Mouse (Mus musculus) megakaryocyte, embryonic 14.5 days (primary cell): ENCODE data around the gene Opcml.

Source experiments
- FLI1 ChIP-seq: IDR thresholded peaks from 2 replicates; pipeline ENCODE4 v1.6.1; 2012; ENCODE audit warnings: low read length, inconsistent platforms, mixed read lengths
- GATA1 ChIP-seq: IDR thresholded peaks from 3 replicates; pipeline ENCODE4 v1.6.1; 2012; ENCODE audit warnings: mixed read lengths, low read length, inconsistent platforms, borderline replicate concordance

- TF ChIP-seq GATA1 (no peak), FLI1 (no peak)
Measured at GRCm38 (mm10) chr9:28196550-28196949, 406.0 kb downstream of the Opcml start.
